Mouse (Mus musculus) gastrocnemius, adult 18-20 months (tissue): ENCODE measurements around the gene 9530053A07Rik. TPM values are rescaled to one million over a fixed set of nuclear protein-coding genes. Genes with fewer than 3 reads are reported as not detected.
"Not testable (repeated sequence)": the region's sequence is repeated elsewhere in the genome, so short reads cannot be mapped to it uniquely, and the experiment has no call there.

Source experiments
- DNase-seq: peaks from one replicate; pipeline ENCODE4 v3.0.0; 2021; ENCODE audit warnings: low spot score
- long read RNA-seq, 2 experiments: library from polyadenylated mRNA; stranded (forward); transcript quantifications; one replicate each; pipeline ENCODE4 v2.0.0; 2021
- total RNA-seq, 2 experiments: library from RNA; stranded (reverse); gene quantifications; 2 replicates each; pipeline ENCODE4 v1.2.3; 2021

9530053A07Rik gene
- total RNA-seq: not detected
- long read RNA-seq, experiment 1: 0 reads
- long read RNA-seq, experiment 2: 0 reads

GRCm38 (mm10) chr7:28129166-28129565, at the start of gene 9530053A07Rik:
9530053A07Rik (plus strand) TSS chr7:28129466.
- DNase-seq: no peak

DNA sequence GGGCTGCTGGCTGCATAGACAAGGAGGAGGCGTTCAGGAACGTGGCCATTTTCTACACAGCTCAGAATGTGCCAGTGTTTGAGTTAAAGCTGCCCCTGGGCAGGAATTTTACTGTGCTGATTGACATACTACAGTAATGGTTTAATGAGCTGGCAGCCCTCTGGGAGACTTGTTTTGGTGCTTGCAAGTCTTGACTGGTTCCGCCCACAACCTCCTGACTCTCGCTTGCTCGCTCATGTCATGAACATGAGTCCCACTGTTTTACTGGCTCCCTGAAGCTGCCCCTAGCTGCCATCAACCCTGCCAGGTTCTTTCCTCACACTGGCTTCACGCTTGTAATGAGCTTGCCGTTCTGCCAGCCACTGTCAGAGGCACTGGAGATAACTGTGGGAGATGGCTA, 45.1 kb upstream of the 9530053A07Rik start:
- no peak for DNase-seq

GRCm38 (mm10) chr7:28086236-28086635, 43.0 kb upstream of the 9530053A07Rik start:
- no peak for DNase-seq

- no peak for DNase-seq
These were observed 35.7 kb upstream of the 9530053A07Rik start for GRCm38 (mm10) chr7:28093541-28093940.

GRCm38 (mm10) chr7:28099101-28099500, 30.2 kb upstream of the 9530053A07Rik start:
- no peak for DNase-seq

DNA sequence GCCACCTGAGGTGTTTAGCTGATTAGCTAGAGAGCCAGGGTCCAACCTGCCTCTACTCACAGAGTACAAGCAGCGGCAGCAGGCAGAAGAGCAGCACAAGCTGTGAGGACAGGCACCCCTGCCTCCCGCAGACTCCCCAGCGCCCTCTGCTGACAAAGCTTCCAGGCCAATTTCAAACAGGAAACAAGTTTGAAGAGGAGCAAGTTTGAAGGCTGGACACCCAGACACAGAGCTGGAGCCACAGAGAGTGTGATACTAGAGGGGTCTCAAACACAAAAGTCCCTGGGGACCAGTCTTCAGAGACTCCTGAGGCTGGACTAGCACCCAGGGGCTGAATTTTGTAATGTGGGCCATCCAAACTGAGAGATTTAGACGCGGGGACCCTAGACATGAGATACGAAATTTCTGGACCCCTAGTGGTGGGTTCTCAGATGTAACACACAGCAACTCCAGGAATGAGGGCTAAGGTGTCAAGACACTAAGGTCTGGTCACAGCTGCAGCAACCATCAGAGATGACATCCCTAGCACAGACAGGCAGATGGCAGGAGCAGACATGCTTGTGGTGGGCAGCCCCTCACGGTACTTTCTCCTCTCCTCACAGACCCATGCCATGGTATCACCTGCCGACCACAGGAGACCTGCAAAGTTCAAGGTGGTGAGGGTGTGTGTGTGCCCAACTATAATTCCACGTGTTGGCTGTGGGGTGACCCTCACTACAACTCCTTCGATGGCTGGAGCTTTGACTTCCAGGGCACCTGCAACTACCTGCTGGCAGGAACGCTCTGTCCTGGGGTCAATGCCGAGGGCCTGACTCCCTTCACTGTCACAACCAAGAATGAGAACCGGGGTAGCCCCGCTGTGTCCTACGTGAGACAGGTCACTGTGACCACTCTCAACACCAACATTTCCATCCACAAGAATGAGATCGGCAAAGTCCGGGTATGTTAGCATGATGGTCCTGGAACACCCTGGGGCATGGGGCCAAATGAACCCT, 28.4 kb upstream of the 9530053A07Rik start:
- no peak for DNase-seq

DNA sequence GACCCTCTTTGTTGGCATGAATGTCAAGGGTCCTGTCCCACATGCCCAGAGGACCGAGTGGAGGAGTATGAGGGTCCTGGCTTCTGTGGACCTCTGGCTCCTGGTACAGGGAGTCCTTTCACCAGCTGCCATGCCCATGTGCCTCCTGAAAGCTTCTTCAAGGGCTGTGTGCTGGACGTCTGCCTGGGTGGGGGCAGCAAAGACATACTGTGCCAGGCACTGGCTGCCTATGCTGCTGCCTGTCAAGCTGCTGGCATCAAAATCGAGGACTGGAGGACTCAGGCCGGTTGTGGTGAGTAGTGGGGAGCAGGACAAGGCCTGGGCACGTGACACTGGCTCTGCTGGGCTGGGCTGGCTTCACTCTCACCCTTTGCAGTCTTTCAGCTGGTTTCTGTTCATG, 26.3 kb upstream of the 9530053A07Rik start:
- not testable (repeated sequence) for DNase-seq

DNA sequence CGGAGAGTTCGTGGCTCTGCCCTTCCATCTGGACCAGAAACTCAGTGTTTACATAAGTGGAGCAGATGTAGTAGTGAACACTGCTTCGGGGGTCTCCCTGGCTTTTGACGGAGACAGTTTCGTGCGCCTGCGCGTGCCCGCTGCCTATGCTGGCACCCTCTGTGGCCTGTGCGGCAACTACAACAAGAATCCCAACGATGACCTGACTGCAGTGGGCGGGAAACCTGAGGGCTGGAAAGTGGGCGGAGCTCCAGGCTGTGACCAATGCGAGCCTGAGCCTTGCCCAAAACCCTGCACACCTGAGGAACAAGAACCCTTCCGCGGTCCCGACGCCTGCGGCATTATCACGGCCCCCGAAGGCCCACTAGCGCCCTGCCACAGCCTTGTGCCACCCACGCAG, 24.6 kb upstream of the 9530053A07Rik start:
- no peak for DNase-seq

- no peak for DNase-seq
These were observed 23.0 kb upstream of the 9530053A07Rik start for GRCm38 (mm10) chr7:28106241-28106640.

GRCm38 (mm10) chr7:28114648-28115047, 14.6 kb upstream of the 9530053A07Rik start:
- no peak for DNase-seq

DNA sequence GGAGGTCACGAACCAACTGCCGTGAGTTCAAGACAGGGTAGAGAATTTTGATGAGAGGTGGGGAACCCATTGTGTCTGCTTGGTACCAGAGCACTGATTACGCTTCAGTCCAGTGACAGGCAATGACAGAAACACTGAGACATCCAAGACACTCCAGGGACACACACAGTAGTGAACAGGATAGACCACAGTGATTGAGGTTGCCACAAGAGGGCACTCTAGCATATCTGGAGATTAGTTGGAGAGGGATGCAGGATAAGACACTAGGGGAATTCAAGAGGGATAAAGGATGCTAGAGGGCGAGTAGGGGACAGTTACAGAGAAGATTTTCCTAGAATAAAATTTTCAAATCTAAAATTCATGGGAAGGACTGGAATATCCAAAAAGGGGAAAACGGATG, 8.3 kb downstream of the 9530053A07Rik start:
- peak; percentile 10 for DNase-seq

DNA sequence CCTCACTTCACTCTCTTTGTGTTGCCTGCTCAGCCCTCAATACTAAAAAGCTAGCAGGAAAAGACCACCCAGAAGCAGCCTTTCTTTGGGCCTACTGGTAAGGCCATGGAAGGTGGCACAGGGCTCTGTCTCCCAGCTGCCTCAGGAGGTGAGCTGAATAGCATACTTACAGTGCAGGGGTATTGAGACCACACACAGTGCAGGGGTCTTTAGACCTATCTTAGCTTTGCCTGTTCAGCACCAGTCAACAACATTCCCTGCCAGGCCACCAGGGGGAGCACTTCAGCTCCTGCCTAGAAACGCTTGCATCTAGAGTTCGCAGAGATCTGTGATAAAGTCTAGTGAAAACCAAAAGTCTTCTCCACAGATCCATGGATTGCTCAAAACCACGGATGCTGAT, 19.0 kb downstream of the 9530053A07Rik start:
- peak; percentile 66 for DNase-seq

DNA sequence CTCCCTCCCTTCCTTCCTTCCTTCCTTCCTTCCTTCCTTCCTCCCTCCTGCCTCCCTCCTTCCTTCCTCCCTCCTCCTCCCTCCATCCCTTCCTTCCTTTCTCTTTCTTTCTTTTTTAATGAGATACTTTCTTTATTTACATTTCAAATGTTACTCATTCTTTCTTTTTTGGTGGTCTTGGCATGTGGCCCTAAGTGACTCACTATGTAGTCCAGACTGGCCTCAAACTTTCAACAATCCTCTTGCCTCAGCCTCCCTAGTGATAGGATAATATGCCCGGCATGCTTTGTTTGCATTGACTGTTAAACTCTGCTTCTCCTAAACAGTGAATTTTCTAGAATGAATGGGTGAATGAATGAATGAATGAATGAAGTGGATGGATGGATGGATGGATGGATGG, 20.6 kb downstream of the 9530053A07Rik start:
- DNase-seq: no peak

DNA sequence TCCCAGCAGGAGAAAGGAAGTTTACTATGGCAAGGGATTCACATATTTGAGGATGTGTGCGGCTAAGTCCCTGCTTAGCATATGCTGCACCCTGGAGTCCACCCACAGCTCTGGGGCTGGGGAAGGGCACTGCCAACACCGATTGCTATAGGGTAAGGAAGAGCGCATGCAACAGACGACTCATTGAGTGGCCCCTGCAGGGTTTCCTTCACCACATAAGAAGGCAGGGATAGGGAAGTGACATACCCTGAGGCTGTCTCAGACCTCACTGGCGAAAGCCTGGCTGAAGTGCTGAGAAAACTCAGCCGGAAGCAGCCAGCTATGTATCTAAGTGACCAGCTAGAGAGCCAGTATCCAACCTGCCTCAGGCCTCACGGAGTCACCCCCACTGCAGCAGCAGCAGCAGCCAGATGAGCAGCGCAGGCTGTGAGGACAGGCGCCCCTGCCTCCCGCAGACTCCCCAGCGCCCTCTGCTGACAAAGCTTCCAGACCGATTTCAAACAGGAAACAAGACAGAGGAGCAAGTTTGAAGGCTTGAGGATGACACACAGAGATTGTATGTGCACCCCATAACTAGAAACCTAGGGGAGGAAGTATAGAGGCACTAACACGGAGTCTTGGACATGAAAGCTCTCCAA, 22.4 kb downstream of the 9530053A07Rik start:
- no peak for DNase-seq

DNA sequence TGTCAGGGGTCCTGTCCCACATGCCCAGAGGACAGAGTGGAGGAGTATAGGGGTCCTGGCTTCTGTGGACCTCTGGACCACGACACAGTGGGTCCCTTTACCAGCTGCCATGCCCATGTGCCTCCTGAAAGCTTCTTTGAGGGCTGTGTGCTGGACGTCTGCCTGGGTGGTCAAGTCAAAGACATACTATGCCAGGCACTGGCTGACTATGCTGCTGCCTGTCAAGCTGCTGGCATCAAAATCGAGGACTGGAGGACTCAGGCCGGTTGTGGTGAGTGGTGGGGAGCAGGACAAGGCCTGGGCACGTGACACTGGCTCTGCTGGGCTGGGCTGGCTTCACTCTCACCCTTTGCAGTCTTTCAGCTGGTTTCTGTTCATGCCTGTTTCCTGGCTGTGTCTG, 24.3 kb downstream of the 9530053A07Rik start:
- DNase-seq: not testable (repeated sequence)

- no peak for DNase-seq
These were observed 30.0 kb downstream of the 9530053A07Rik start for GRCm38 (mm10) chr7:28159292-28159691.

GRCm38 (mm10) chr7:28159893-28160292, 30.6 kb downstream of the 9530053A07Rik start:
- DNase-seq: no peak

GRCm38 (mm10) chr7:28161163-28161749, 32.0 kb downstream of the 9530053A07Rik start:
- DNase-seq: no peak

DNA sequence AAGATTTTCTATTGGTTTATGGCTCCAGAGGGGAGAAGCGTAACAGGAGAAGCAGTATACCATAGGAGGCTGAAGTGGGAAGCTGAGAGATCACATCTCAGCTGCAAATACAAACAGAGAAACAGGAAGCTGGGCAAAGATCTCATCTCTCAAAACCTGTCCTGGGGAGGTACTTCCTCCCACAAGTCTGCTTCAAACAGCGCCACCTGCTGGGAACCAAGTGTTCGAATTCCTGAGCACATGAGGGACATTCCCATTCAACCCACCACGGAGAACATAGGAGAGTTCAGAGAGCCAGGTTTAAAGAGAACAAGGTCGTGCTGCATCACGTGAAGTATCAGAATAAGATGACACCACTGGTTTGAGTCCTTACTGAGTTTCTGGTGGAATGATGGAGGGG, 36.1 kb downstream of the 9530053A07Rik start:
- DNase-seq: no peak

GRCm38 (mm10) chr7:28168320-28169115, 39.3 kb downstream of the 9530053A07Rik start:
- peak; percentile 48 for DNase-seq
